Mouse (Mus musculus): ENCODE measurements around the gene Gapdhs.

DNA sequence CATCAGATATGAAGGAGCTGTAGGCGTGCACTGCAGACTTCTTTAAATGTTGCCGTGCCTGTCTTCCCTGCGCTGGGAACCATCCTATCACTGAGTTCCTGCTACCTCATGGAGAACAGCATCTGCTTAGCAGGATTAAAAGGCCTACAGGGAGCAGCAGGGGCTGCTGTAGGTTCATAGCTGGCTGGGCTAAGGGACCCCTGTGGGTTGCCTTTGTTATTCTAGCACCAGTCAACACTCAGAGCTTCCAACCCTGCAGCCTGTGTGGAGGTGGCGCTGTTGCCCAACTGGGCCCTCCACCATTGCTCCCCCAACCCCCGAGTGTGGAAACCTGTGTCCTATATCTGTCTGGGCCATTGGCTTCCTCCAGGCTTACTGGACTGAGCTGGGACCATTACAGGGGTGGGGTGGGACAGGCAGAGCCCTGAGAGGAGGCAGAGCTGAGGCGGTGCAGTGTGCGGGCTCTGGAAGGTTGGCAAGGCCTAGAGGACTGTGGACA lies 33.6 kb upstream of the Gapdhs start:
- TF ChIP-seq CTCF (IDR thresholded peaks at IDR 0.05; ENCODE audit: low read depth) (no peak), EP300 (IDR thresholded peaks at IDR 0.05; ENCODE audit: low read depth) (no peak)
